Mouse (Mus musculus) forebrain, embryonic 12.5 days (tissue): ENCODE measurements at regions not wholly inside any gene's neighbourhood (a gene's known extent, or its start where the extent isn't known, plus 50 kb on each side); places are given as distances from the start of the nearest gene placed in this dataset.

ENCODE experiments used
- ATAC-seq: fragments of 200-750 bp; cut with Nextera tagmentation; 2 replicates; pipeline ENCODE4 v1.8.0; 2017; ENCODE audit warnings: moderate TSS enrichment; ENCODE audit not compliant: low FRiP score
- H3K27ac ChIP-seq: fragments of 300-500 bp; sonication (generic); 2 replicates; pipeline ENCODE4 v1.5.1; 2016; ENCODE audit warnings: mild to moderate bottlenecking
- H3K27me3 ChIP-seq: fragments of 300-500 bp; sonication (generic); 2 replicates; pipeline ENCODE4 v1.6.1; 2016; ENCODE audit warnings: mild to moderate bottlenecking
- H3K36me3 ChIP-seq: fragments of 300-500 bp; sonication (generic); replicated peaks from 2 replicates; pipeline ENCODE4 v1.6.1; 2016; ENCODE audit warnings: mild to moderate bottlenecking
- H3K4me1 ChIP-seq: fragments of 300-500 bp; sonication (generic); 2 replicates; pipeline ENCODE4 v1.6.1; 2016
- H3K4me2 ChIP-seq: fragments of 300-500 bp; sonication (generic); 2 replicates; pipeline ENCODE4 v1.6.1; 2016; ENCODE audit warnings: mild to moderate bottlenecking, moderate library complexity
- H3K4me3 ChIP-seq: fragments of 300-500 bp; sonication (generic); replicated peaks from 2 replicates; pipeline ENCODE4 v1.5.1; 2016; ENCODE audit warnings: mild to moderate bottlenecking
- H3K9ac ChIP-seq: fragments of 300-500 bp; sonication (generic); 2 replicates; pipeline ENCODE4 v1.6.1; 2016; ENCODE audit warnings: mild to moderate bottlenecking
- H3K9me3 ChIP-seq: fragments of 300-500 bp; sonication (generic); 2 replicates; pipeline ENCODE4 v1.6.1; 2016
- WGBS: fragments of 180-500 bp; shearing (Covaris S2); methylation state at CpG from one replicate; pipeline ENCODE4 v1.1.7; 2016; 5-methylcytosine and 5-hydroxymethylcytosine counted together

DNA sequence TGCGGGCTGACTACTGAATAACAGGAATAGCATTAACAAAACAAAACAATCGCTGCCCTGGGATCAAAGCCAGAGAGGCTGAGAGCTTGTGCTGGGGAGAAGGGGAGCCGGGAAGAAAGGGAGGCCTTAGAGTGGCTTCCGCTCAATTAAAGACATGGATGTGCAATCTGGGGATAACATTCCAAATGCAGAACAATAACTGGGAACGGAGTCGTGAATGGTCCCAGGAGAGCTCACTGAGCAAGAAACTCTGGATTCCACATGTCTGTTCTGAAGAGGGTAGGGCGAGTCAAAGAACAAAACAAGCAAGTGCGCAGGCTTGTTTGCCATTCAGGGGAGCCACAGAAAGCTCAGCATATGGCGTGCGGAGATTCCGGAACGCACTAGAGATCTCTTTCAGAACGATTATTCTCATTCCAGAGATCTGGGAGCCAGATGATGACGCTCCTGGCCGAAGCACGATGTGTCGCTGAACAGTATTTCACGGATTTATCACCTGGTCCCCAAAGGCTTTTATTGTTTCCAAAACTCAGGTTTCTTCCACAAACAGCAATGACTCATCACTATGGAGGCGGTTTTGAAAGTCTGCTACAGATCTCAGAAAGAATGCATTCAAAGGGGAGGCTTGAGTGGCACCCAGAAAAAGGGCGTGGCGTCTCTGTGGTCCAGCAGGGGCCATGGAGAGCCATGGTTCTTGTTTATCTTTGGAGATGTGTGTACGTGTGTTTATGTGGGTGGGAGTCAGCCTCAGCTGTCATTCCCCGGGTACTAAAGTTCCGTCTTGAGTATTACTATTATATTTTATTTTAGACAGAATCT lies 159.0 kb downstream of the Slc4a3 start:
- H3K36me3 ChIP-seq = no peaks in the 10 kb centered on the region
- H3K27ac ChIP-seq = peak overlapping the region; percentile 62
- peak overlapping the region; percentile 46 for H3K4me2 ChIP-seq
- WGBS = 18% methylated on average over 24 of the region's 24 CpGs
- peaks cover 12% of the 10 kb centered on the region for H3K27me3 ChIP-seq
- no peaks in the 10 kb centered on the region for H3K9me3 ChIP-seq
- no peak overlapping the region for H3K9ac ChIP-seq
- peak; percentile 78 for ATAC-seq
- peak overlapping the region; percentile 13; the same call in 1 of the 2 replicates for H3K4me3 ChIP-seq
- peaks cover 19% of the 10 kb centered on the region; the same call in 1 of the 2 replicates for H3K4me1 ChIP-seq

GRCm38 (mm10) chr1:75706126-75706525 lies 160.1 kb downstream of the Slc4a3 start:
- H3K36me3 ChIP-seq = no peaks in the 10 kb centered on the region
- WGBS = 71% methylated on average over 9 of the region's 9 CpGs
- H3K27ac ChIP-seq = no peak overlapping the region
- peaks cover 12% of the 10 kb centered on the region for H3K27me3 ChIP-seq
- no peak overlapping the region for H3K4me3 ChIP-seq
- no peak for ATAC-seq
- no peak overlapping the region for H3K4me2 ChIP-seq
- no peak overlapping the region for H3K9ac ChIP-seq
- H3K9me3 ChIP-seq = no peaks in the 10 kb centered on the region
- peaks cover 19% of the 10 kb centered on the region; the same call in 1 of the 2 replicates for H3K4me1 ChIP-seq

DNA sequence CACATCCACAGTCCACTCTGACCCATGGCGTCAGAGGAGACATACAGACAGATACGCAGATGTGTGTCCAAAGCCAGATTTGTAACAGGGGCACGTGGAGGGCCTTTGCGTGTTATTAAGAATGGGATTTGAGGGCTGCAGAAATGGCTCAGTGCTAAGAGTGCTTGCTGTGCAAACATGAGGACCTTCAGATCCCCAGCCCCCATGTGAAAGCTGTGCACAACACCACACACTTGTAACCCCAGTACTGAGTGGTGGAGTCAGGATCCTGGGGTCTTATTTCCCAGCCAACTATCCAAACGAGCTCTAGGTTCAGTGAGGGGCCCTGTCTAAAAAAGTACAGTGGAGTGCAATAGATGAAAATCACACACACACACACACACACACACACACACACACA lies 177.4 kb downstream of the Slc4a3 start:
- Histone ChIP-seq H3K9ac (no peak overlapping the region), H3K27me3 (no peaks in the 10 kb centered on the region), H3K4me2 (no peak overlapping the region), H3K36me3 (no peaks in the 10 kb centered on the region), H3K4me1 (peaks cover 9% of the 10 kb centered on the region), H3K4me3 (no peak overlapping the region), H3K27ac (no peak overlapping the region), H3K9me3 (no peaks in the 10 kb centered on the region)
- WGBS = 83% methylated on average over 5 of the region's 5 CpGs
- no peak for ATAC-seq

- no peak overlapping the region for H3K4me2 ChIP-seq
- H3K4me3 ChIP-seq = no peak overlapping the region
- H3K27ac ChIP-seq = peak overlapping the region; percentile 79
- H3K9me3 ChIP-seq = no peaks in the 10 kb centered on the region
- H3K36me3 ChIP-seq = no peaks in the 10 kb centered on the region
- H3K4me1 ChIP-seq = peaks cover 9% of the 10 kb centered on the region
- H3K27me3 ChIP-seq = no peaks in the 10 kb centered on the region
- H3K9ac ChIP-seq = no peak overlapping the region
- WGBS = 22% methylated on average over 2 of the region's 2 CpGs
- peak; percentile 87; the same call in 1 of the 2 replicates for ATAC-seq
Observed at GRCm38 (mm10) chr1:75725329-75725728, 179.3 kb downstream of the Slc4a3 start.

- no peaks in the 10 kb centered on the region for H3K36me3 ChIP-seq
- peaks cover 15% of the 10 kb centered on the region for H3K4me1 ChIP-seq
- whole genome bisulfite sequencing = 66% methylated on average over 2 of the region's 2 CpGs
- peaks cover 4% of the 10 kb centered on the region; the same call in 1 of the 2 replicates for H3K27me3 ChIP-seq
- H3K9me3 ChIP-seq = no peaks in the 10 kb centered on the region
- H3K9ac ChIP-seq = no peak overlapping the region
- no peak overlapping the region for H3K4me3 ChIP-seq
- no peak for ATAC-seq
- no peak overlapping the region for H3K4me2 ChIP-seq
- no peak overlapping the region for H3K27ac ChIP-seq
Observed at GRCm38 (mm10) chr1:75728859-75729258, 182.8 kb downstream of the Slc4a3 start.

DNA sequence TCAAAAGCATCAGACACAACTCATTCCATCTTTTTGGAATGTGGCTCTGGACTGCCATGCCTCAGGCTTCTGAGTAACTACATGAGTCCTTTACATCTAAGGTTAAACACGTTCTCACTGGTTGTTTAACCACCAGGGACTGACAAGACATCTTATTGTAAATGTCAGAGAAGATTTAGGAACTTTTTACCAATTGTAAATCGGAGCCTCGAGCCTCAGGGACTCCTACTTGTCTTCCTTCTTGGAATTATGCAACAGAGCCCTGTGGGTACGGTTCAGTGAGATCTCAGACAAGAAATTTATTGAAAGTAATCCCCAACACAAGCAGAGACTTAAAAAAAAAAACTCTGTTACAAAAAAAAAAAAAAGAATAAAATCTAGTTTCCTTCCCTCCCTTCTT lies 187.7 kb downstream of the Slc4a3 start:
- Histone ChIP-seq H3K27me3 (peaks cover 4% of the 10 kb centered on the region; the same call in 1 of the 2 replicates), H3K4me1 (peaks cover 5% of the 10 kb centered on the region; the same call in 1 of the 2 replicates), H3K4me3 (no peak overlapping the region), H3K4me2 (no peak overlapping the region), H3K36me3 (no peaks in the 10 kb centered on the region), H3K27ac (no peak overlapping the region), H3K9me3 (no peaks in the 10 kb centered on the region), H3K9ac (no peak overlapping the region)
- WGBS = 62% methylated on average over 4 of the region's 4 CpGs
- ATAC-seq = no peak

GRCm38 (mm10) chr1:75738651-75739050 lies 192.6 kb downstream of the Slc4a3 start:
- peaks cover under 1% of the 10 kb centered on the region; the same call in 1 of the 2 replicates for H3K4me1 ChIP-seq
- 47% methylated on average over 5 of the region's 5 CpGs for WGBS
- H3K27ac ChIP-seq = no peak overlapping the region
- H3K36me3 ChIP-seq = no peaks in the 10 kb centered on the region
- no peak for ATAC-seq
- H3K9ac ChIP-seq = no peak overlapping the region
- no peaks in the 10 kb centered on the region for H3K27me3 ChIP-seq
- H3K9me3 ChIP-seq = no peaks in the 10 kb centered on the region
- H3K4me3 ChIP-seq = no peak overlapping the region
- no peak overlapping the region for H3K4me2 ChIP-seq

- ATAC-seq = 0 out of 2 replicates have a peak, but pooled peaks have one; percentile 36
- no peak overlapping the region for H3K4me3 ChIP-seq
- H3K4me2 ChIP-seq = peak overlapping the region; percentile 13; the same call in 1 of the 2 replicates
- H3K9ac ChIP-seq = no peak overlapping the region
- H3K27ac ChIP-seq = no peak overlapping the region
- 19% methylated on average over 10 of the region's 10 CpGs for WGBS
- no peaks in the 10 kb centered on the region for H3K36me3 ChIP-seq
- peaks cover 14% of the 10 kb centered on the region for H3K4me1 ChIP-seq
- H3K27me3 ChIP-seq = no peaks in the 10 kb centered on the region
- H3K9me3 ChIP-seq = no peaks in the 10 kb centered on the region
Observed at GRCm38 (mm10) chr1:75749665-75750221, 203.7 kb downstream of the Slc4a3 start.

GRCm38 (mm10) chr1:75772131-75772530 lies 226.1 kb downstream of the Slc4a3 start:
- no peak overlapping the region for H3K4me2 ChIP-seq
- WGBS = 39% methylated on average over 5 of the region's 5 CpGs
- no peak overlapping the region for H3K4me3 ChIP-seq
- no peak for ATAC-seq
- peaks cover 11% of the 10 kb centered on the region; the same call in 1 of the 2 replicates for H3K4me1 ChIP-seq
- H3K36me3 ChIP-seq = no peaks in the 10 kb centered on the region
- no peak overlapping the region for H3K9ac ChIP-seq
- 0 out of 2 replicates have a peak, but pooled peaks cover 2% of the 10 kb centered on the region for H3K27me3 ChIP-seq
- no peak overlapping the region for H3K27ac ChIP-seq
- no peaks in the 10 kb centered on the region for H3K9me3 ChIP-seq

- Histone ChIP-seq H3K4me1 (peaks cover 11% of the 10 kb centered on the region; the same call in 1 of the 2 replicates), H3K27ac (no peak overlapping the region), H3K27me3 (0 out of 2 replicates have a peak, but pooled peaks cover 2% of the 10 kb centered on the region), H3K36me3 (no peaks in the 10 kb centered on the region), H3K4me3 (no peak overlapping the region), H3K9me3 (no peaks in the 10 kb centered on the region), H3K4me2 (no peak overlapping the region), H3K9ac (no peak overlapping the region)
- no peak for ATAC-seq
- 27% methylated on average over 5 of the region's 5 CpGs for WGBS
Observed at GRCm38 (mm10) chr1:75773014-75773413, 226.9 kb downstream of the Slc4a3 start.

DNA sequence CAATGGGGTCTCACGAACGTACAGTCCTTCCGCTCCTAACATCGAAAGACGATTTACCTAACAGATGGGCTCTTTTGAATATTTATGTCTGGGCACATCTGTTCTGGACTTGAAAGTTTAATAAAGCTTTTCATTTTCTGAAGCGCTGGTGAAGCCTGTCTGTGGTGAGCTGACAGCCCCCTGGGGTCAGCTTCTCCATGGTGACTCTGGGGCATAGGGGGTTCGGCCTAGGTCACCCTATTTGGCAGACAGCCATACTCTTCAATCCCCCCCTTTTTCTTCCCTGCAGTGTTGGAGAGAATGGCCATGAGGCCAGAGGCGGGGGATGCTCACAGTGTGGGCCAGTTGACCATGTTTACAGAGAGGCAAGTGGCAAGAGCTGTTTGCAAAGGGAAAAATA lies 232.8 kb downstream of the Slc4a3 start:
- no peak overlapping the region for H3K27ac ChIP-seq
- H3K4me3 ChIP-seq = no peak overlapping the region
- WGBS = 71% methylated on average over 8 of the region's 8 CpGs
- peak; percentile 57; the same call in 1 of the 2 replicates for ATAC-seq
- 0 out of 2 replicates have a peak, but pooled peaks cover 3% of the 10 kb centered on the region for H3K4me1 ChIP-seq
- H3K9ac ChIP-seq = no peak overlapping the region
- H3K4me2 ChIP-seq = no peak overlapping the region
- H3K27me3 ChIP-seq = no peaks in the 10 kb centered on the region
- no peaks in the 10 kb centered on the region for H3K9me3 ChIP-seq
- H3K36me3 ChIP-seq = no peaks in the 10 kb centered on the region

GRCm38 (mm10) chr1:75783206-75783605 lies 237.1 kb downstream of the Slc4a3 start:
- no peak overlapping the region for H3K4me3 ChIP-seq
- no peaks in the 10 kb centered on the region for H3K36me3 ChIP-seq
- no peaks in the 10 kb centered on the region for H3K9me3 ChIP-seq
- no peak for ATAC-seq
- H3K4me1 ChIP-seq = peaks cover 11% of the 10 kb centered on the region
- H3K9ac ChIP-seq = no peak overlapping the region
- peaks cover 9% of the 10 kb centered on the region; the same call in 1 of the 2 replicates for H3K27me3 ChIP-seq
- 25% methylated on average over 2 of the region's 2 CpGs for WGBS
- no peak overlapping the region for H3K4me2 ChIP-seq
- H3K27ac ChIP-seq = no peak overlapping the region
